Mouse (Mus musculus): ENCODE results near the gene Xxylt1. TPM values are rescaled to one million over a fixed set of nuclear protein-coding genes. Genes with fewer than 3 reads are reported as not detected.

Gene Xxylt1
- polyA plus RNA-seq, 1 experiment from 2014 or later, result 12.7 TPM

GRCm38 (mm10) chr16:30998048-30998447, 83.2 kb downstream of the Xxylt1 start:
- Histone ChIP-seq H3K27ac (no peak overlapping the region), H3K9ac (no peak overlapping the region), H3K36me3 (replicated peaks) (no peaks in the 10 kb centered on the region), H3K4me2 (no peak overlapping the region), H3K4me1 (peaks cover 3% of the 10 kb centered on the region; the same call in 1 of the 2 replicates), H3K27me3 (no peaks in the 10 kb centered on the region), H3K9me3 (no peaks in the 10 kb centered on the region), H3K4me3 (replicated peaks) (no peak overlapping the region)
- ATAC-seq (ENCODE audit: low FRiP score), result no peak
- 96% methylated on average over 2 of the region's 2 CpGs for WGBS

- H3K4me2 ChIP-seq, result no peak overlapping the region
- H3K9ac ChIP-seq, result no peak overlapping the region
- peaks cover 8% of the 10 kb centered on the region; the same call in 1 of the 2 replicates for H3K4me1 ChIP-seq
- H3K9me3 ChIP-seq, result no peaks in the 10 kb centered on the region
- H3K27me3 ChIP-seq, result no peaks in the 10 kb centered on the region
- no peaks in the 10 kb centered on the region for H3K36me3 ChIP-seq (replicated peaks)
- no peak for ATAC-seq (ENCODE audit: low FRiP score)
- no peak overlapping the region for H3K4me3 ChIP-seq (replicated peaks)
- 89% methylated on average over 5 of the region's 5 CpGs for WGBS
- H3K27ac ChIP-seq, result no peak overlapping the region
Observed at GRCm38 (mm10) chr16:30995446-30995845, 85.8 kb downstream of the Xxylt1 start.

- Histone ChIP-seq H3K9ac (no peak overlapping the region), H3K4me1 (peaks cover 10% of the 10 kb centered on the region; the same call in 1 of the 2 replicates)
Observed at GRCm38 (mm10) chr16:30994881-30995280, 86.4 kb downstream of the Xxylt1 start.

GRCm38 (mm10) chr16:30994296-30994695, 86.9 kb downstream of the Xxylt1 start:
- H3K9ac ChIP-seq, result no peak overlapping the region
- no peak overlapping the region for H3K4me3 ChIP-seq (replicated peaks)
- no peaks in the 10 kb centered on the region for H3K27me3 ChIP-seq
- H3K27ac ChIP-seq, result no peak overlapping the region
- 88% methylated on average over 7 of the region's 7 CpGs for WGBS
- ATAC-seq (ENCODE audit: low FRiP score), result no peak
- H3K4me1 ChIP-seq, result peaks cover 10% of the 10 kb centered on the region; the same call in 1 of the 2 replicates
- H3K4me2 ChIP-seq, result no peak overlapping the region
- H3K36me3 ChIP-seq (replicated peaks), result no peaks in the 10 kb centered on the region
- H3K9me3 ChIP-seq, result no peaks in the 10 kb centered on the region

More at GRCm38 (mm10) chr16:30994881-30995280, 86.4 kb downstream of the Xxylt1 start:
- Histone ChIP-seq H3K4me2 (no peak overlapping the region), H3K36me3 (replicated peaks) (no peaks in the 10 kb centered on the region), H3K9me3 (no peaks in the 10 kb centered on the region), H3K4me3 (replicated peaks) (no peak overlapping the region), H3K27ac (no peak overlapping the region), H3K27me3 (no peaks in the 10 kb centered on the region)
- no peak for ATAC-seq (ENCODE audit: low FRiP score)
- WGBS, result 78% methylated on average over 2 of the region's 2 CpGs

GRCm38 (mm10) chr16:30992568-30992967, 88.7 kb downstream of the Xxylt1 start:
- Histone ChIP-seq H3K9me3 (no peaks in the 10 kb centered on the region), H3K4me3 (replicated peaks) (no peak overlapping the region), H3K27me3 (no peaks in the 10 kb centered on the region), H3K36me3 (replicated peaks) (no peaks in the 10 kb centered on the region), H3K4me1 (peaks cover 10% of the 10 kb centered on the region; the same call in 1 of the 2 replicates), H3K4me2 (no peak overlapping the region), H3K9ac (0 out of 2 replicates have a peak overlapping the region, but pooled peaks have one; percentile 3), H3K27ac (0 out of 2 replicates have a peak overlapping the region, but pooled peaks have one; percentile 21)
- 59% methylated on average over 5 of the region's 5 CpGs for WGBS
- no peak for ATAC-seq (ENCODE audit: low FRiP score)

GRCm38 (mm10) chr16:30990661-30991060, 90.6 kb downstream of the Xxylt1 start:
- H3K27me3 ChIP-seq, result no peaks in the 10 kb centered on the region
- peaks cover 10% of the 10 kb centered on the region for H3K4me1 ChIP-seq
- H3K36me3 ChIP-seq (replicated peaks), result no peaks in the 10 kb centered on the region
- no peak overlapping the region for H3K27ac ChIP-seq
- H3K4me2 ChIP-seq, result no peak overlapping the region
- no peak overlapping the region for H3K4me3 ChIP-seq (replicated peaks)
- H3K9me3 ChIP-seq, result no peaks in the 10 kb centered on the region
- H3K9ac ChIP-seq, result no peak overlapping the region
- WGBS, result 59% methylated on average over 2 of the region's 2 CpGs
- no peak for ATAC-seq (ENCODE audit: low FRiP score)

GRCm38 (mm10) chr16:30988225-30988624, 93.0 kb downstream of the Xxylt1 start:
- Histone ChIP-seq H3K36me3 (replicated peaks) (no peaks in the 10 kb centered on the region), H3K4me2 (no peak overlapping the region), H3K4me1 (peaks cover 23% of the 10 kb centered on the region), H3K27me3 (no peaks in the 10 kb centered on the region), H3K9ac (no peak overlapping the region), H3K27ac (no peak overlapping the region), H3K9me3 (no peaks in the 10 kb centered on the region), H3K4me3 (replicated peaks) (no peak overlapping the region)
- ATAC-seq (ENCODE audit: low FRiP score), result no peak
- 89% methylated on average over 6 of the region's 6 CpGs for WGBS

GRCm38 (mm10) chr16:30987684-30988083, 93.5 kb downstream of the Xxylt1 start:
- Histone ChIP-seq H3K9me3 (no peaks in the 10 kb centered on the region), H3K4me3 (replicated peaks) (no peak overlapping the region), H3K4me1 (peaks cover 21% of the 10 kb centered on the region), H3K4me2 (no peak overlapping the region), H3K9ac (no peak overlapping the region), H3K27me3 (no peaks in the 10 kb centered on the region), H3K36me3 (replicated peaks) (no peaks in the 10 kb centered on the region), H3K27ac (no peak overlapping the region)
- ATAC-seq (ENCODE audit: low FRiP score), result no peak
- 84% methylated on average over 6 of the region's 6 CpGs for WGBS

GRCm38 (mm10) chr16:30984826-30985545, 96.2 kb downstream of the Xxylt1 start:
- no peaks in the 10 kb centered on the region for H3K9me3 ChIP-seq
- 0 out of 2 replicates have a peak overlapping the region, but pooled peaks have one; percentile 42 for H3K27ac ChIP-seq
- H3K4me3 ChIP-seq (replicated peaks), result no peak overlapping the region
- 23% methylated on average over 17 of the region's 17 CpGs for WGBS
- H3K9ac ChIP-seq, result no peak overlapping the region
- H3K36me3 ChIP-seq (replicated peaks), result no peaks in the 10 kb centered on the region
- H3K4me1 ChIP-seq, result peaks cover 13% of the 10 kb centered on the region
- ATAC-seq (ENCODE audit: low FRiP score), result no peak
- H3K27me3 ChIP-seq, result no peaks in the 10 kb centered on the region
- no peak overlapping the region for H3K4me2 ChIP-seq

- Histone ChIP-seq H3K9me3 (no peaks in the 10 kb centered on the region), H3K4me2 (no peak overlapping the region), H3K4me1 (peaks cover 13% of the 10 kb centered on the region), H3K27me3 (no peaks in the 10 kb centered on the region), H3K9ac (no peak overlapping the region), H3K27ac (no peak overlapping the region), H3K4me3 (replicated peaks) (no peak overlapping the region), H3K36me3 (replicated peaks) (no peaks in the 10 kb centered on the region)
- 93% methylated on average over 5 of the region's 5 CpGs for WGBS
- ATAC-seq (ENCODE audit: low FRiP score), result no peak
Observed at GRCm38 (mm10) chr16:30984101-30984500, 97.1 kb downstream of the Xxylt1 start.

- Histone ChIP-seq H3K27ac (no peak overlapping the region), H3K9me3 (no peaks in the 10 kb centered on the region), H3K9ac (no peak overlapping the region), H3K27me3 (no peaks in the 10 kb centered on the region), H3K4me1 (peaks cover 13% of the 10 kb centered on the region), H3K4me3 (replicated peaks) (no peak overlapping the region), H3K36me3 (replicated peaks) (no peaks in the 10 kb centered on the region), H3K4me2 (no peak overlapping the region)
- WGBS, result 60% methylated on average over 6 of the region's 6 CpGs
- no peak for ATAC-seq (ENCODE audit: low FRiP score)
Observed at GRCm38 (mm10) chr16:30983699-30984098, 97.5 kb downstream of the Xxylt1 start.

- H3K27ac ChIP-seq, result no peak overlapping the region
Observed at GRCm38 (mm10) chr16:30983281-30983680, 98.0 kb downstream of the Xxylt1 start.

GRCm38 (mm10) chr16:30981345-30981744, 99.9 kb downstream of the Xxylt1 start:
- no peak for ATAC-seq (ENCODE audit: low FRiP score)
- Histone ChIP-seq H3K36me3 (replicated peaks) (no peaks in the 10 kb centered on the region), H3K4me1 (peaks cover 27% of the 10 kb centered on the region), H3K4me3 (replicated peaks) (no peak overlapping the region), H3K27ac (no peak overlapping the region), H3K4me2 (no peak overlapping the region), H3K9me3 (no peaks in the 10 kb centered on the region), H3K27me3 (no peaks in the 10 kb centered on the region), H3K9ac (no peak overlapping the region)
- WGBS, result 92% methylated on average over 10 of the region's 10 CpGs

More at GRCm38 (mm10) chr16:30983281-30983680, 98.0 kb downstream of the Xxylt1 start:
- Histone ChIP-seq H3K9ac (no peak overlapping the region), H3K9me3 (no peaks in the 10 kb centered on the region), H3K4me2 (no peak overlapping the region), H3K36me3 (replicated peaks) (no peaks in the 10 kb centered on the region), H3K4me1 (peaks cover 13% of the 10 kb centered on the region), H3K4me3 (replicated peaks) (no peak overlapping the region), H3K27me3 (no peaks in the 10 kb centered on the region)
- WGBS, result 62% methylated on average over 4 of the region's 4 CpGs
- no peak for ATAC-seq (ENCODE audit: low FRiP score)
